Mouse (Mus musculus) limb, embryonic 13.5 days (tissue): Measurements from ENCODE around the gene Kctd5. TPM values are rescaled to one million over a fixed set of nuclear protein-coding genes. Genes with fewer than 3 reads are reported as not detected.
"Not testable (repeated sequence)": the region's sequence is repeated elsewhere in the genome, so short reads cannot be mapped to it uniquely, and the experiment has no call there.

Source experiments
- ATAC-seq: fragments of 200-750 bp; cut with Nextera tagmentation; 2 replicates; pipeline ENCODE4 v1.8.0; 2017; ENCODE audit warnings: low read depth, moderate number of reproducible peaks, moderate TSS enrichment; ENCODE audit not compliant: low FRiP score
- H3K27ac ChIP-seq: fragments of 300-500 bp; sonication (generic); 2 replicates; pipeline ENCODE4 v1.5.1; 2015; ENCODE audit warnings: inconsistent platforms, mild to moderate bottlenecking, moderate library complexity
- H3K27me3 ChIP-seq: fragments of 300-500 bp; sonication (generic); 2 replicates; pipeline ENCODE4 v1.6.1; 2015; ENCODE audit warnings: mild to moderate bottlenecking, inconsistent platforms
- H3K36me3 ChIP-seq: fragments of 300-500 bp; sonication (generic); 2 replicates; pipeline ENCODE4 v1.6.1; 2015; ENCODE audit warnings: inconsistent platforms, mild to moderate bottlenecking, moderate library complexity
- H3K4me1 ChIP-seq: fragments of 300-500 bp; sonication (generic); 2 replicates; pipeline ENCODE4 v1.6.1; 2015; ENCODE audit warnings: inconsistent platforms
- H3K4me2 ChIP-seq: fragments of 300-500 bp; sonication (generic); replicated peaks from 2 replicates; pipeline ENCODE4 v1.6.1; 2015; ENCODE audit warnings: inconsistent platforms, mild to moderate bottlenecking, moderate library complexity
- H3K4me3 ChIP-seq: fragments of 300-500 bp; sonication (generic); 2 replicates; pipeline ENCODE4 v1.5.1; 2015; ENCODE audit warnings: moderate library complexity, mild to moderate bottlenecking, inconsistent platforms
- H3K9ac ChIP-seq: fragments of 300-500 bp; sonication (generic); 2 replicates; pipeline ENCODE4 v1.6.1; 2015; ENCODE audit warnings: mild to moderate bottlenecking, inconsistent platforms
- H3K9me3 ChIP-seq: fragments of 300-500 bp; sonication (generic); 2 replicates; pipeline ENCODE4 v1.6.1; 2016; ENCODE audit warnings: inconsistent platforms
- WGBS: fragments of 180-500 bp; shearing (Covaris S2); methylation state at CpG from one replicate; pipeline ENCODE4 v1.1.7; 2015; 5-methylcytosine and 5-hydroxymethylcytosine counted together
- polyA plus RNA-seq: library from polyadenylated mRNA; unstranded; fragments of >200 nt; fragmentation: Nextera tagmentation; extraction: Ambion mirVana; gene quantifications from 2 replicates; pipeline ENCODE4 v1.2.1, GENCODE M21; 2015

Kctd5 gene
- polyA plus RNA-seq: 75.7 and 77.4 TPM in 2 replicates

- H3K9me3 ChIP-seq: no peaks in the 10 kb centered on the region
- H3K27me3 ChIP-seq: no peaks in the 10 kb centered on the region
- H3K9ac ChIP-seq: peak within 1 kb of the TSS; percentile 96
- H3K4me1 ChIP-seq: peaks cover 12% of the 10 kb centered on the region
- peak within 1 kb of the TSS; percentile 97 for H3K4me3 ChIP-seq
- H3K27ac ChIP-seq: peak within 1 kb of the TSS; percentile 85
- peak within 1 kb of the TSS; percentile 80 for H3K4me2 ChIP-seq
- under 1% methylated on average over 61 of the region's 62 CpGs for WGBS
- peaks cover 29% of the 10 kb centered on the region for H3K36me3 ChIP-seq
- ATAC-seq: peak; percentile 96
These were observed at the start of gene Kctd5 for GRCm38 (mm10) chr17:24072919-24073696. TSS of gene Kctd5 (minus strand) at chr17:24073485.

GRCm38 (mm10) chr17:24119446-24119845, 46.2 kb upstream of the Kctd5 start:
- Histone ChIP-seq H3K9me3 (no peaks in the 10 kb centered on the region), H3K4me3 (no peak overlapping the region), H3K4me1 (peaks cover 7% of the 10 kb centered on the region; the same call in 1 of the 2 replicates), H3K27me3 (no peaks in the 10 kb centered on the region), H3K4me2 (no peak overlapping the region), H3K36me3 (peaks cover 3% of the 10 kb centered on the region; the same call in 1 of the 2 replicates), H3K27ac (no peak overlapping the region), H3K9ac (no peak overlapping the region)
- 79% methylated on average over 3 of the region's 3 CpGs for WGBS
- ATAC-seq: no peak

GRCm38 (mm10) chr17:24113031-24113430, 39.7 kb upstream of the Kctd5 start:
- peaks cover 7% of the 10 kb centered on the region; the same call in 1 of the 2 replicates for H3K4me1 ChIP-seq
- no peak overlapping the region for H3K27ac ChIP-seq
- no peak overlapping the region for H3K4me3 ChIP-seq
- WGBS: 90% methylated on average over 4 of the region's 4 CpGs
- no peaks in the 10 kb centered on the region for H3K9me3 ChIP-seq
- no peak overlapping the region for H3K9ac ChIP-seq
- no peak overlapping the region for H3K4me2 ChIP-seq
- H3K27me3 ChIP-seq: no peaks in the 10 kb centered on the region
- no peak for ATAC-seq
- H3K36me3 ChIP-seq: peaks cover 27% of the 10 kb centered on the region

- no peak overlapping the region for H3K27ac ChIP-seq
- peaks cover 37% of the 10 kb centered on the region for H3K36me3 ChIP-seq
- H3K4me2 ChIP-seq: no peak overlapping the region
- H3K27me3 ChIP-seq: no peaks in the 10 kb centered on the region
- ATAC-seq: no peak
- H3K4me1 ChIP-seq: peaks cover under 1% of the 10 kb centered on the region; the same call in 1 of the 2 replicates
- no peaks in the 10 kb centered on the region for H3K9me3 ChIP-seq
- 98% methylated on average over 1 of the region's 1 CpGs for WGBS
- H3K4me3 ChIP-seq: no peak overlapping the region
- H3K9ac ChIP-seq: no peak overlapping the region
These were observed 38.0 kb upstream of the Kctd5 start for GRCm38 (mm10) chr17:24111256-24111655.

GRCm38 (mm10) chr17:24108896-24109295, 35.6 kb upstream of the Kctd5 start:
- no peak overlapping the region for H3K27ac ChIP-seq
- no peak for ATAC-seq
- H3K4me3 ChIP-seq: no peak overlapping the region
- H3K4me2 ChIP-seq: no peak overlapping the region
- no peaks in the 10 kb centered on the region for H3K27me3 ChIP-seq
- H3K9ac ChIP-seq: no peak overlapping the region
- no peaks in the 10 kb centered on the region for H3K4me1 ChIP-seq
- 80% methylated on average over 1 of the region's 1 CpGs for WGBS
- H3K36me3 ChIP-seq: peaks cover 57% of the 10 kb centered on the region
- H3K9me3 ChIP-seq: no peaks in the 10 kb centered on the region

GRCm38 (mm10) chr17:24105111-24105510, 31.8 kb upstream of the Kctd5 start:
- Histone ChIP-seq H3K27me3 (no peaks in the 10 kb centered on the region), H3K27ac (no peak overlapping the region), H3K9me3 (no peaks in the 10 kb centered on the region), H3K4me3 (no peak overlapping the region), H3K9ac (no peak overlapping the region), H3K4me2 (no peak overlapping the region), H3K4me1 (no peaks in the 10 kb centered on the region), H3K36me3 (peaks cover 78% of the 10 kb centered on the region)
- no peak for ATAC-seq
- 80% methylated on average over 2 of the region's 2 CpGs for WGBS

GRCm38 (mm10) chr17:24098354-24098753, 25.1 kb upstream of the Kctd5 start:
- Histone ChIP-seq H3K36me3 (peaks cover 69% of the 10 kb centered on the region), H3K27ac (no peak overlapping the region), H3K4me3 (no peak overlapping the region), H3K4me1 (no peaks in the 10 kb centered on the region), H3K27me3 (no peaks in the 10 kb centered on the region), H3K4me2 (no peak overlapping the region), H3K9me3 (no peaks in the 10 kb centered on the region), H3K9ac (no peak overlapping the region)
- ATAC-seq: no peak
- 95% methylated on average over 4 of the region's 4 CpGs for WGBS

- WGBS: 96% methylated on average over 1 of the region's 1 CpGs
- H3K4me2 ChIP-seq: no peak overlapping the region
- ATAC-seq: no peak
- H3K27me3 ChIP-seq: no peaks in the 10 kb centered on the region
- H3K4me3 ChIP-seq: no peak overlapping the region
- no peak overlapping the region for H3K27ac ChIP-seq
- no peaks in the 10 kb centered on the region for H3K4me1 ChIP-seq
- H3K36me3 ChIP-seq: peaks cover 75% of the 10 kb centered on the region
- no peaks in the 10 kb centered on the region for H3K9me3 ChIP-seq
- no peak overlapping the region for H3K9ac ChIP-seq
These were observed 17.3 kb upstream of the Kctd5 start for GRCm38 (mm10) chr17:24090575-24090974.

- not testable (repeated sequence) for H3K27me3 ChIP-seq, H3K9me3 ChIP-seq, H3K9ac ChIP-seq, H3K4me1 ChIP-seq, H3K27ac ChIP-seq, H3K4me2 ChIP-seq, ATAC-seq, H3K4me3 ChIP-seq
- 86% methylated on average over 4 of the region's 4 CpGs for WGBS
- peaks cover 71% of the 10 kb centered on the region for H3K36me3 ChIP-seq
These were observed 13.1 kb upstream of the Kctd5 start for GRCm38 (mm10) chr17:24086399-24086798.

GRCm38 (mm10) chr17:24084593-24084992, 11.3 kb upstream of the Kctd5 start:
- no peak overlapping the region for H3K9ac ChIP-seq
- H3K27ac ChIP-seq: no peak overlapping the region
- no peaks in the 10 kb centered on the region for H3K9me3 ChIP-seq
- no peaks in the 10 kb centered on the region for H3K27me3 ChIP-seq
- H3K4me1 ChIP-seq: no peaks in the 10 kb centered on the region
- ATAC-seq: no peak
- no peak overlapping the region for H3K4me2 ChIP-seq
- H3K4me3 ChIP-seq: no peak overlapping the region
- 56% methylated on average over 1 of the region's 1 CpGs for WGBS
- peaks cover 64% of the 10 kb centered on the region for H3K36me3 ChIP-seq

- Histone ChIP-seq H3K4me1 (peaks cover 5% of the 10 kb centered on the region), H3K9ac (no peak overlapping the region), H3K36me3 (peaks cover 46% of the 10 kb centered on the region), H3K27ac (no peak overlapping the region), H3K9me3 (no peaks in the 10 kb centered on the region), H3K4me3 (no peak overlapping the region), H3K4me2 (no peak overlapping the region), H3K27me3 (no peaks in the 10 kb centered on the region)
- ATAC-seq: no peak
- WGBS: 77% methylated on average over 2 of the region's 2 CpGs
These were observed 3.8 kb upstream of the Kctd5 start for GRCm38 (mm10) chr17:24077101-24077500.

- Histone ChIP-seq H3K4me1 (peaks cover 12% of the 10 kb centered on the region), H3K4me2 (no peak overlapping the region), H3K9ac (no peak overlapping the region), H3K4me3 (no peak overlapping the region), H3K9me3 (no peaks in the 10 kb centered on the region), H3K27ac (no peak overlapping the region), H3K27me3 (no peaks in the 10 kb centered on the region), H3K36me3 (peaks cover 29% of the 10 kb centered on the region)
- WGBS: 92% methylated on average over 3 of the region's 3 CpGs
- no peak for ATAC-seq
These were observed 3.8 kb downstream of the Kctd5 start for GRCm38 (mm10) chr17:24069531-24069930.

- H3K27ac ChIP-seq: no peak overlapping the region
- no peak overlapping the region for H3K4me2 ChIP-seq
- no peak for ATAC-seq
- no peaks in the 10 kb centered on the region for H3K9me3 ChIP-seq
- no peaks in the 10 kb centered on the region for H3K27me3 ChIP-seq
- H3K36me3 ChIP-seq: peaks cover 34% of the 10 kb centered on the region
- H3K9ac ChIP-seq: no peak overlapping the region
- WGBS: 85% methylated on average over 5 of the region's 5 CpGs
- no peak overlapping the region for H3K4me3 ChIP-seq
- peaks cover 12% of the 10 kb centered on the region for H3K4me1 ChIP-seq
These were observed 5.0 kb downstream of the Kctd5 start for GRCm38 (mm10) chr17:24068271-24068670.
